Mouse (Mus musculus) adrenal gland, postnatal 14 days (tissue): ENCODE measurements around the gene Glt8d2. TPM values are rescaled to one million over a fixed set of nuclear protein-coding genes. Genes with fewer than 3 reads are reported as not detected.

ENCODE experiments used
- DNase-seq: peaks from one replicate; pipeline ENCODE4 v3.0.0; 2021; ENCODE audit warnings: mixed read lengths
- long read RNA-seq, 2 experiments: library from polyadenylated mRNA; stranded (forward); transcript quantifications; one replicate each; pipeline ENCODE4 v2.0.0; 2021
- total RNA-seq: library from RNA; stranded (reverse); gene quantifications from 2 replicates; pipeline ENCODE4 v1.2.3, GENCODE M21; 2021

The Glt8d2 gene
- 2.3 and 2.8 TPM in 2 replicates for total RNA-seq
- long read RNA-seq, experiment 1, partial matches to known transcripts: 0 of 1 reads
- long read RNA-seq, experiment 1, other reads (novel, unspliced or antisense): 0 of 1 reads
- long read RNA-seq, experiment 2, partial matches to known transcripts: 0 of 3 reads
- long read RNA-seq, experiment 2, other reads (novel, unspliced or antisense): 1 of 3 reads

GRCm38 (mm10) chr10:82690494-82690893, at the start of gene Glt8d2:
Glt8d2 (minus strand) TSS chr10:82690650.
- peak; percentile 72 for DNase-seq

- DNase-seq: peak; percentile 34
Measured at GRCm38 (mm10) chr10:82699296-82699941, 9.0 kb upstream of the Glt8d2 start.

DNA sequence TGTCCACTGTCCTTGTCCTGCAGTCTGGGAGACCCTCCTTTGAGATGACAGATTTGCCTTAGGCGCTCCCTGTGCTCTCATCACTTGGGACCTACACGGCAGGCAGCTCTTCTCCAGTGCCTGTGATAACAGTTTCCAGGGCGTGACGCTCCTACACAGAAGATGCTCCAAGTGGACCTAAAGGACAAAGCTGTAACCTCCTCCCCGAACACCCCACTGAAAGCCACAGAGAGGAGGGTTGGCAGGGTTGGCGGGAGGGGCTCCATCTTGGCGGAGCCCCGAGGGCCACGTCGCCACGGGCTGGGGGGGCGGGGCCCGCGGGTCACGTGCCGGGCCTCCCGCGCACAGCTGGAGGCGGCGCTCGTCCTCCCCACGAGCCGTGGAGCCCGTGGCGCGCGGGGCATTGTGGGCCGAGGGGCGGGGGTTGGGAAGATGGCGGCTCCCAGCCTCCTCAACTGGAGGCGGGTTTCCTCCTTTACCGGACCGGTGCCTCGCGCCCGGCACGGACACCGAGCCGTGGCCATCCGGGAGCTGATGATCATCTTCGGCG, 8.3 kb upstream of the Glt8d2 start:
- DNase-seq: peak; percentile 96

DNA sequence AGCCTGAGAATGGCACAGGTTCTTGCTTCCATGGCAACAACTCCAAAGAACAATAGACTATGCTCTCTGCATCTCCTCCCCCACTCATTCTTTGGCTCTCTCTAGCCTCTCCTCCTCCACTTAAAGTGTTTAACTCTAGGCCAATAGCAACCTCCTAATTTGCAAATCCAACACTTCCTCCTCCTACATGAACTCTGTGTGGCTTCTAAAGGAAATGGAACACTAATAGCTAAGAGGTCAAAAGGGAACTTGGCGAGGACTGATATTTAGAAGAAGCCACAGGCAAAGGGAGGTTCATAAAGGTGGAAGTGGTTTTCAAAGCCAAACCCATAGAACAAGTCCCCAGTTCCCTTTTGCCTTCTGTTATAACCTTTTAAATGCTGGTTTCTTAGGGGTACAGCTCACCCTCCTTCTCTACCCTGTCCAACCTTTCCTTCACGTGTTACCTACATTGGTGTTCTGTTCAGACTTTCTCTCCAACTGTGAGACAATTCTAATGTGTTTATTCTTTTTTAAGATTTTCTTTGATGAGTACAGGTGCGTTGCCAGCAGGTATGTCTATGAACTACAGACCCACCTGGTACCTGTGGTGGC, 7.0 kb upstream of the Glt8d2 start:
- no peak for DNase-seq

DNA sequence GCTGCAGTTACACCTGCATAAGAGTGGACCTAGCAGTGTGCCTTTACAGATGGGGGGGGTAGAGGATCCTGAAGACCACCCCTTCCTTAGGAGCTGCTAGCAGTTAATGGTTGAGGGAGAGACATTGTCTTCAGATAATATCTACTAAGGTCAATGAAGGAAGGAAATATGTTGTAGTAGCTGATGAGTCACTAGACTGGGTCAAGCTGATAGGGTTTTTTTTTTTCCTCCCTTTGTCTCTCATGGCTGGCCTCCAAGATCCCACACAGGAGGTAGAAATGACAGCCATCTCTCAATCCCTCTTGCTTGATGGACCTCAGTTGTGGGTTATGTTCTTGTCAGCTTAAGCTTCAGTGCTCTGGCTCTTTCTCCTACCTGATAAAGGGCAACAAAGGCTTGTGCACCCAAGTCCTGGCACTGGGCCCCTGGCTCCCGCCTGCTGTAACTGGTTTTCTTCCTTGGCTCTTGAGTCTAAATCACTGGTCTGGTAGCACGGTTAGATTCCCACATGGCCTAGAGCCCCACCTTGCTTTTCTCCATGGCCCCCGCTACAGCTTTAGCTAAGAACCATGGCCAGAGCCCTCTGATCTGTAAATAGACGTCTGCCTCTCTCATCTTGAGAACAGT, 6.1 kb upstream of the Glt8d2 start:
- peak; percentile 17 for DNase-seq

DNA sequence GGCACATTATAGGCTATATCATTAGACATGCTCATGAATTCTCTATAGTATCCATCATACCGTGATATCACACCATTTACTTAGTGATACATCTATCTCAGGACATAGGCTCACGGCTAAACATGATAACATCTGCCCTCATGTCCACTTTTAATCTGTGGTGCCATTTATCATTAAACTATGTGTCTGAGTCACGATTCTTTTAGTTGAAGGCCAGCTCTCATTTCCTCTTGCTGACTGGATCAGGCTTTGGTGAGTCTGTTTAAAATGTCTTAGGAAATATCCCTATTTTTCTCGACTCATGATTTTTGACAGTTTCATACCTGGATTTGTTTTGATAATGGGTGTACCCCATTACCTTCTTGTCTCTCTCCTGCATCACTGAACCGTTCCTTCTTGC, 5.5 kb upstream of the Glt8d2 start, which contains the start of gene Hcfc2:
Gene Hcfc2 (plus strand): TSS at position 205 of the 400 bp plus-strand sequence.
- no peak for DNase-seq

GRCm38 (mm10) chr10:82689681-82690211, 704 bp downstream of the Glt8d2 start:
- DNase-seq: peak; percentile 46

- no peak for DNase-seq
Measured at GRCm38 (mm10) chr10:82685440-82685839, 5.0 kb downstream of the Glt8d2 start.

GRCm38 (mm10) chr10:82681639-82682038, 8.8 kb downstream of the Glt8d2 start:
- DNase-seq: no peak

GRCm38 (mm10) chr10:82680769-82681168, 9.7 kb downstream of the Glt8d2 start:
- DNase-seq: no peak

GRCm38 (mm10) chr10:82676949-82677348, 13.5 kb downstream of the Glt8d2 start:
- DNase-seq: no peak

- DNase-seq: no peak
Measured at GRCm38 (mm10) chr10:82670205-82670604, 20.2 kb downstream of the Glt8d2 start.

- DNase-seq: peak; percentile 88
Measured at GRCm38 (mm10) chr10:82666436-82667234, 23.8 kb downstream of the Glt8d2 start.

DNA sequence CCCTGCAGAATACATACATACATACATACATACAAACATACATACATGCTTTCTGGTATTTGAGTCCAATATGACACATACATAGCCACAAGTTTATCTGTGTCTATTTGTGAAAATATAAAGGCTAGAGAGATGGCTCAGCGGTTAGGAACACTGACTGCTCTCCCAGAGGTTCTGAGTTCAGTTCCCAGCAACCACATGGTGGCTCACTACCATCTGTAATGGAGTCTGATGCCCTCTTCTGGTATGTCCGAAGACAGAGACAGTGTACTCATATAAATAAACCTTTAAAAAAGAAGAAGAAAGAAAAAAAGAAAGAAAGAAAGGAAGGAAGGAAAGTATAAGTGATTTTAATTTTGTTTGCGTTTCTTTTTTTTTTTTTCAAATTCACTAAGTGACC, 24.5 kb downstream of the Glt8d2 start:
- DNase-seq: no peak

- no peak for DNase-seq
Measured at GRCm38 (mm10) chr10:82663289-82663688, 27.2 kb downstream of the Glt8d2 start.

GRCm38 (mm10) chr10:82662267-82662990, 28.0 kb downstream of the Glt8d2 start:
- no peak for DNase-seq

- no peak for DNase-seq
Measured at GRCm38 (mm10) chr10:82661820-82662219, 28.6 kb downstream of the Glt8d2 start.

GRCm38 (mm10) chr10:82654581-82654980, 35.9 kb downstream of the Glt8d2 start:
- no peak for DNase-seq

- no peak for DNase-seq
Measured at GRCm38 (mm10) chr10:82652625-82653024, 37.8 kb downstream of the Glt8d2 start.

DNA sequence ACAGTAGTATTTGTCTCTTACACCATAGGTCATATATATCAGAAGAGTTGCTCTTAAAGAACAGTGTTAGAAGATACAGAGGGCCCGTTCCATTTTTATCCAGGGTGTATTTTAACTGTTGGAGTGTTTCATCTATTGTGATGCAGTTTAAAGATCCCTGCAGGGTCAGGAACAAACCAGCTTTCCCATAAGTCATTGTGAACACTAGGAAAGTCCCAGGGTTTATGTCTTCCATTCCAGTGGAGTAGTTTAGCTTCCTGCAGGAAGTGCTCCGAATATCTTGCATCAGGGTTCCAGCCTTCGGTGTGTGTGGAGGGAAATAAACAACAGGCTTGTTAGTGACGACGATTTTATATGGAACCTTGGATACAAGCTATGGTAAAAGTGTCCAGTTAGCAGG, 39.2 kb downstream of the Glt8d2 start:
- DNase-seq: no peak

GRCm38 (mm10) chr10:82647205-82647811, 43.1 kb downstream of the Glt8d2 start:
- no peak for DNase-seq
